10 mouse cellular contexts compared by ENCODE assay signal in the genomic region with DNA sequence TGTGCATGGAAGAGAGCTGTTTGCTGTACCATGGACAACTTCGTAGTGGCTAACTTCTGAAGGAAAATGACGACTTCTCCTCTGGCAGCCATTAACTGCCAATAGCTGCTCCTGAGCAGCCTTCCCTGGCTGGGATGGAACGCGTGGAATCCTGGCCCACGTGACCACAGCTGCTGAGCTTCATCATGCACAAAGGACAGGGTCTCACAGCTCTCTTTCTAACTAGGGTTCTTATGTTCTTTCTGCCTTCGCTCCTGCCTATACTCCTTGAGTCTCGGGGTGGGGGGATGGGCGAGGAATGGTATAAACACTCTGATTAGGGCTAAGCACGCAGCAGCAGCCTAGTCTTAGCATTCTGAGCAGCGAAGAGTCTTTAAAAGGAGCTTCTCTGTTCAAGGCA. TPM values are rescaled to one million over a fixed set of nuclear protein-coding genes. Genes with fewer than 3 reads are reported as not detected.
A peak's percentile ranks its signal among the peaks of the same experiment; 100 is the strongest.
DNase-seq lines count a peak whose midpoint lies in the region; ATAC-seq and TF ChIP-seq lines count a peak whose summit lies in the region.
"Had no signal": no experiment of that assay in that cellular context is flagged by ENCODE, and none has a peak within 500 bp of the region (broad histone marks: within the 10 kb centered on the region; RNA-seq: fewer than 3 reads in every experiment).

No protein-coding gene starts in this region.

- WGBS in forebrain, embryonic 11.5 days = 41% methylated on average over 10 of the region's 10 CpGs
- 43% methylated on average over 10 of the region's 10 CpGs for WGBS in forebrain, embryonic 15.5 days
- 49% methylated on average over 10 of the region's 10 CpGs for whole genome bisulfite sequencing in midbrain, embryonic 13.5 days

- no peak overlapping the region for H3K27ac ChIP-seq in forebrain, embryonic 11.5 days (ENCODE audit: low read depth, low read length)
- no peak overlapping the region for H3K27ac ChIP-seq in forebrain, embryonic 15.5 days (replicated peaks)
- no peak overlapping the region for H3K27ac ChIP-seq in midbrain, embryonic 13.5 days

- no peaks in the 10 kb centered on the region for H3K9me3 ChIP-seq in forebrain, embryonic 11.5 days (ENCODE audit: control insufficient read depth, low read length)
- H3K9me3 ChIP-seq in forebrain, embryonic 15.5 days = no peaks in the 10 kb centered on the region
- no peaks in the 10 kb centered on the region for H3K9me3 ChIP-seq in midbrain, embryonic 13.5 days

- H3K4me3 ChIP-seq in forebrain, embryonic 11.5 days (ENCODE audit: low read depth, low read length) = no peak overlapping the region
- H3K4me3 ChIP-seq in forebrain, embryonic 15.5 days = no peak overlapping the region
- no peak overlapping the region for H3K4me3 ChIP-seq in midbrain, embryonic 13.5 days (replicated peaks)

- 0 out of 2 replicates have a peak, but pooled peaks cover 4% of the 10 kb centered on the region for H3K4me1 ChIP-seq in forebrain, embryonic 11.5 days (replicated peaks; ENCODE audit: control insufficient read depth, insufficient read depth, low read length)
- H3K4me1 ChIP-seq in forebrain, embryonic 15.5 days = peaks cover 4% of the 10 kb centered on the region; the same call in 1 of the 2 replicates
- H3K4me1 ChIP-seq in midbrain, embryonic 13.5 days (replicated peaks) = no peaks in the 10 kb centered on the region

- no peak overlapping the region for H3K4me2 ChIP-seq in forebrain, embryonic 11.5 days (ENCODE audit: low read depth, low read length, severe bottlenecking)
- H3K4me2 ChIP-seq in forebrain, embryonic 15.5 days (replicated peaks) = no peak overlapping the region
- no peak overlapping the region for H3K4me2 ChIP-seq in midbrain, embryonic 13.5 days (replicated peaks)

- no peak for TF ChIP-seq POLR2A in brain, embryonic 14.5 days (IDR thresholded peaks at IDR 0.05; ENCODE audit: borderline replicate concordance, extremely low read depth, insufficient read depth, insufficient read length, poor library complexity, severe bottlenecking)

- H3K27me3 ChIP-seq in forebrain, embryonic 11.5 days (ENCODE audit: control insufficient read depth, insufficient read depth, low read length) = no peaks in the 10 kb centered on the region
- H3K27me3 ChIP-seq in forebrain, embryonic 15.5 days = no peaks in the 10 kb centered on the region
- H3K27me3 ChIP-seq in midbrain, embryonic 13.5 days = no peaks in the 10 kb centered on the region

- no peak for TF ChIP-seq CTCF in brain, embryonic 14.5 days (IDR thresholded peaks at IDR 0.05; ENCODE audit: borderline replicate concordance, extremely low read depth, insufficient read depth, insufficient read length)

- 0 out of 2 replicates have a peak, but pooled peaks have one; percentile 53 for ATAC-seq in forebrain, embryonic 11.5 days (replicated peaks; ENCODE audit: low FRiP score)
- no peak for ATAC-seq in forebrain, embryonic 15.5 days (replicated peaks)
- ATAC-seq in midbrain, embryonic 13.5 days = peak; percentile 30; the same call in 1 of the 2 replicates
- ATAC-seq: inflammation-experienced regulatory T-cells, adult 6 months had no signal

- DNase-seq in forebrain, embryonic 11.5 days (ENCODE audit: low spot score) = no peak
- peak; percentile 50 for DNase-seq in brain, embryonic 14.5 days (ENCODE audit: low read depth)
- DNase-seq in kidney, adult 9 months = peak; percentile 24
- DNase-seq in thymus, postnatal 4 days = no peak
- DNase-seq in layer of hippocampus, adult 8-10 months (ENCODE audit: low spot score in 2 of 2) = no peak
- no peak for DNase-seq in adrenal gland, postnatal 10 days

- no peak overlapping the region for H3K9ac ChIP-seq in forebrain, embryonic 11.5 days (ENCODE audit: low read length)
- H3K9ac ChIP-seq in forebrain, embryonic 15.5 days (replicated peaks) = no peak overlapping the region
- H3K9ac ChIP-seq in midbrain, embryonic 13.5 days (replicated peaks) = no peak overlapping the region

- no peaks in the 10 kb centered on the region for H3K36me3 ChIP-seq in forebrain, embryonic 11.5 days (ENCODE audit: control insufficient read depth, insufficient read depth, low read length)
- H3K36me3 ChIP-seq in forebrain, embryonic 15.5 days = no peaks in the 10 kb centered on the region
- no peaks in the 10 kb centered on the region for H3K36me3 ChIP-seq in midbrain, embryonic 13.5 days

RNA-seq across cellular contexts. Expression of a gene that starts 2.0 kb away (rescaled TPM):
- 2.1 and 2.8 TPM in 2 replicates for polyA plus RNA-seq in forebrain, embryonic 11.5 days (2014; fragmentation: Nextera tagmentation; extraction: Ambion mirVana)
- polyA plus RNA-seq in forebrain, embryonic 15.5 days (2015; fragmentation: Nextera tagmentation; extraction: Ambion mirVana) = 3.5 and 4.1 TPM in 2 replicates
- 4.7 and 4.9 TPM in 2 replicates for polyA plus RNA-seq in brain, embryonic 14.5 days (2012; rRNA removed)
- polyA plus RNA-seq in midbrain, embryonic 13.5 days (2015; fragmentation: Nextera tagmentation; extraction: Ambion mirVana) = 4.2 and 5.3 TPM in 2 replicates
- 1 to 10 TPM in 3 of 4 experiments, under 1 TPM in 1; 0.99 to 2.2 (median 1.6) TPM for total RNA-seq in layer of hippocampus, adult 8-10 months (2022)
- total RNA-seq in adrenal gland, postnatal 10 days (2021) = 10 to 100 TPM; 15.1 to 20.6 TPM
- total RNA-seq: neutrophil, adult 5-6 weeks had no signal
- polyA plus RNA-seq: inflammation-experienced regulatory T-cells, adult 6 months had no signal

RNA-seq across cellular contexts. Expression of a gene that starts 20.8 kb away (rescaled TPM):
- polyA plus RNA-seq in forebrain, embryonic 11.5 days (2014; fragmentation: Nextera tagmentation; extraction: Ambion mirVana) = 30.6 and 33.2 TPM in 2 replicates
- 36.1 and 41.1 TPM in 2 replicates for polyA plus RNA-seq in forebrain, embryonic 15.5 days (2015; fragmentation: Nextera tagmentation; extraction: Ambion mirVana)
- 31.2 and 39.8 TPM in 2 replicates for polyA plus RNA-seq in brain, embryonic 14.5 days (2012; rRNA removed)
- 24.8 and 25.7 TPM in 2 replicates for polyA plus RNA-seq in midbrain, embryonic 13.5 days (2015; fragmentation: Nextera tagmentation; extraction: Ambion mirVana)
- 10 to 100 TPM; 72.8 to 92.5 (median 82.8) TPM for total RNA-seq in layer of hippocampus, adult 8-10 months (2022)
- total RNA-seq in adrenal gland, postnatal 10 days (2021) = 10 to 100 TPM; 43.2 to 45.4 TPM

Comparison
In these comparisons a context has a peak if more than half of its experiments do, and no peak if none do; other contexts are left out.
1. DNase-seq: peak in brain, embryonic 14.5 days (single experiment) and kidney, adult 9 months (single experiment); none in forebrain, embryonic 11.5 days (single experiment), thymus, postnatal 4 days (single experiment), layer of hippocampus, adult 8-10 months (0 of 2) and adrenal gland, postnatal 10 days (single experiment).